10 mouse cellular contexts compared by ENCODE assay signal in genomic region chr2:53026056-53026769, GRCm38 (mm10).
DNase-seq lines count a peak whose midpoint lies in the region; ATAC-seq and TF ChIP-seq lines count a peak whose summit lies in the region.
"Had no signal": no experiment of that assay in that cellular context is flagged by ENCODE, and none has a peak within 500 bp of the region (broad histone marks: within the 10 kb centered on the region; RNA-seq: fewer than 3 reads in every experiment).

No protein-coding gene starts in this region.

- peak; percentile 95 for DNase-seq in heart, adult 11 months
- DNase-seq in heart, embryonic 10.5 days (ENCODE audit: low spot score) = no peak
- peak; percentile 17 for DNase-seq in testis, postnatal 14 days (ENCODE audit: low spot score)
- DNase-seq in testis, postnatal 10 days (ENCODE audit: low spot score) = no peak
- DNase-seq in heart, postnatal 4 days = peak; percentile 33
- DNase-seq in stomach, postnatal 0 days (ENCODE audit: low spot score) = no peak
- DNase-seq in thymus, postnatal 10 days (ENCODE audit: low spot score in 2 of 2) = no peak
- DNase-seq in spleen, adult 12 weeks (ENCODE audit: low spot score) = no peak

- no peaks in the 10 kb centered on the region for H3K9me3 ChIP-seq in heart, embryonic 10.5 days
- no peaks in the 10 kb centered on the region for H3K9me3 ChIP-seq in stomach, postnatal 0 days (ENCODE audit: control insufficient read depth, low read length)

- no peak for TF ChIP-seq CTCF in stomach, postnatal 0 days (IDR thresholded peaks at IDR 0.05; ENCODE audit: low read depth)

- no peak overlapping the region for H3K4me2 ChIP-seq in stomach, postnatal 0 days (replicated peaks; ENCODE audit: low read depth)

- H3K36me3 ChIP-seq in heart, embryonic 10.5 days = no peaks in the 10 kb centered on the region
- no peaks in the 10 kb centered on the region for H3K36me3 ChIP-seq in stomach, postnatal 0 days (ENCODE audit: control insufficient read depth, insufficient read depth, low read length)

- H3K4me1 ChIP-seq in heart, embryonic 10.5 days = peaks cover 3% of the 10 kb centered on the region; the same call in 1 of the 2 replicates
- H3K4me1 ChIP-seq in stomach, postnatal 0 days (replicated peaks; ENCODE audit: control insufficient read depth, insufficient read depth) = no peaks in the 10 kb centered on the region

- no peak overlapping the region for H3K4me3 ChIP-seq in heart, embryonic 10.5 days
- no peak overlapping the region for H3K4me3 ChIP-seq in stomach, postnatal 0 days (ENCODE audit: low read depth, low read length)

- no peak; the same call in 1 of the 2 replicates for ATAC-seq in stomach, postnatal 0 days (ENCODE audit: low FRiP score, low TSS enrichment)
- ATAC-seq: hindbrain, postnatal 0 days had no signal

- no peak for TF ChIP-seq EP300 in stomach, postnatal 0 days (optimal IDR thresholded peaks at IDR 0.05)

- no peaks in the 10 kb centered on the region for H3K27me3 ChIP-seq in heart, embryonic 10.5 days (ENCODE audit: insufficient read depth, poor library complexity, severe bottlenecking)
- no peaks in the 10 kb centered on the region for H3K27me3 ChIP-seq in stomach, postnatal 0 days (ENCODE audit: control insufficient read depth, insufficient read depth, low read length)

- H3K9ac ChIP-seq in stomach, postnatal 0 days (ENCODE audit: low read length) = no peak overlapping the region

- 64% methylated on average over 5 of the region's 5 CpGs for WGBS in heart, embryonic 10.5 days
- WGBS in stomach, postnatal 0 days = 35% methylated on average over 5 of the region's 5 CpGs

- H3K27ac ChIP-seq in heart, embryonic 10.5 days = no peak overlapping the region
- H3K27ac ChIP-seq in stomach, postnatal 0 days (replicated peaks) = 0 out of 2 replicates have a peak overlapping the region, but pooled peaks have one; percentile 18
- H3K27ac ChIP-seq: hindbrain, postnatal 0 days; macrophage had no signal

Comparison
In these comparisons a context has a peak if more than half of its experiments do, and no peak if none do; other contexts are left out.
1. DNase-seq: peak in heart, adult 11 months (single experiment), testis, postnatal 14 days (single experiment) and heart, postnatal 4 days (single experiment); none in heart, embryonic 10.5 days (single experiment), testis, postnatal 10 days (single experiment), stomach, postnatal 0 days (single experiment), thymus, postnatal 10 days (0 of 2) and spleen, adult 12 weeks (single experiment).